ENCODE assay signal across 9 mouse cellular contexts in the genomic region with DNA sequence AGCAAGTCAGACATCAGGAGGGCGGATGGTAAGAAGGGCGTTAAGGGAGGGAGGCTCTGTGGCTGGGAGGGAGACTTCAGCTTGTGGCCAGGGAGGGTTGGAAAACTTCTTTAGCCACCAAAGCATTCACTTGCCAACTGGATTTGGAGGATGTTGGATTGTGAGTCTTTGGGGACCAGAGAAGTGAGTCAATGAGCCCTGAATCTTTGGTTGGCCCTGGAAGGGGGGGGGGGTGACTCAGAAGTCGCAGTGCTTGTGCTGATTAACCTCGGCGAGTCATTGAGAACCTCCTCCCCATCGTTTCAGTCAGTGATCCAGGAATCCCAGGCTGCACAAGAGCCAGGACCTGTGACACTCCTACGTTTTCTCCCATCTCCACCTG. TPM values are rescaled to one million over a fixed set of nuclear protein-coding genes. Genes with fewer than 3 reads are reported as not detected.
DNase-seq lines count a peak whose midpoint lies in the region; ATAC-seq and TF ChIP-seq lines count a peak whose summit lies in the region.
"Had no signal": no experiment of that assay in that cellular context is flagged by ENCODE, and none has a peak within 500 bp of the region (broad histone marks: within the 10 kb centered on the region; RNA-seq: fewer than 3 reads in every experiment).

No protein-coding gene starts in this region.

- TF ChIP-seq CTCF in stomach, postnatal 0 days (IDR thresholded peaks at IDR 0.05; ENCODE audit: low read depth), result no peak

- no peak for TF ChIP-seq EP300 in stomach, postnatal 0 days (optimal IDR thresholded peaks at IDR 0.05)

- H3K4me2 ChIP-seq in limb, embryonic 13.5 days (replicated peaks), result peak overlapping the region; percentile 86
- peak overlapping the region; percentile 95 for H3K4me2 ChIP-seq in stomach, postnatal 0 days (replicated peaks; ENCODE audit: low read depth)

- WGBS in limb, embryonic 13.5 days, result 6% methylated on average over 7 of the region's 7 CpGs
- 11% methylated on average over 7 of the region's 7 CpGs for WGBS in stomach, postnatal 0 days

- H3K9me3 ChIP-seq in erythroblast, embryonic 14.5 days (ENCODE audit: control insufficient read depth, low read length), result no peaks in the 10 kb centered on the region
- no peaks in the 10 kb centered on the region for H3K9me3 ChIP-seq in limb, embryonic 13.5 days
- no peaks in the 10 kb centered on the region for H3K9me3 ChIP-seq in stomach, postnatal 0 days (ENCODE audit: control insufficient read depth, low read length)

- no peak overlapping the region for H3K27ac ChIP-seq in limb, embryonic 13.5 days
- no peak overlapping the region for H3K27ac ChIP-seq in stomach, postnatal 0 days (replicated peaks)

- H3K4me3 ChIP-seq in erythroblast, embryonic 14.5 days (replicated peaks), result peak overlapping the region; percentile 65
- H3K4me3 ChIP-seq in limb, embryonic 13.5 days, result peak overlapping the region; percentile 87
- H3K4me3 ChIP-seq in stomach, postnatal 0 days (ENCODE audit: low read depth, low read length), result peak overlapping the region; percentile 75

- H3K36me3 ChIP-seq in erythroblast, embryonic 14.5 days (ENCODE audit: control insufficient read depth), result no peaks in the 10 kb centered on the region
- H3K36me3 ChIP-seq in limb, embryonic 13.5 days, result no peaks in the 10 kb centered on the region
- no peaks in the 10 kb centered on the region for H3K36me3 ChIP-seq in stomach, postnatal 0 days (ENCODE audit: control insufficient read depth, insufficient read depth, low read length)

- no peak for ATAC-seq in erythroblast, adult 5-6 weeks (replicated peaks; ENCODE audit: low FRiP score, poor library complexity, severe bottlenecking)
- ATAC-seq in limb, embryonic 13.5 days (ENCODE audit: low FRiP score, low read depth), result no peak
- no peak for ATAC-seq in stomach, postnatal 0 days (ENCODE audit: low FRiP score, low TSS enrichment)

- peak overlapping the region; percentile 87 for H3K9ac ChIP-seq in limb, embryonic 13.5 days
- no peak overlapping the region for H3K9ac ChIP-seq in stomach, postnatal 0 days (ENCODE audit: low read length)

- peaks cover 50% of the 10 kb centered on the region for H3K27me3 ChIP-seq in erythroblast, embryonic 14.5 days (ENCODE audit: control insufficient read depth)
- peaks cover 21% of the 10 kb centered on the region for H3K27me3 ChIP-seq in limb, embryonic 13.5 days
- H3K27me3 ChIP-seq in stomach, postnatal 0 days (ENCODE audit: control insufficient read depth, insufficient read depth, low read length), result no peaks in the 10 kb centered on the region

- peaks cover 20% of the 10 kb centered on the region for H3K4me1 ChIP-seq in erythroblast, embryonic 14.5 days (ENCODE audit: control insufficient read depth)
- peaks cover 29% of the 10 kb centered on the region for H3K4me1 ChIP-seq in limb, embryonic 13.5 days
- no peaks in the 10 kb centered on the region for H3K4me1 ChIP-seq in stomach, postnatal 0 days (replicated peaks; ENCODE audit: control insufficient read depth, insufficient read depth)

- peak; percentile 4 for DNase-seq in ES-CJ7 (ENCODE audit: low read depth, low spot score)
- DNase-seq in heart, adult 18-20 months, result peak; percentile 39 to 65
- DNase-seq in stomach, postnatal 0 days (ENCODE audit: low spot score), result no peak
- no peak for DNase-seq in urinary bladder, adult 18-20 months (ENCODE audit: low spot score in 2 of 2)
- no peak for DNase-seq in right cerebral cortex, postnatal 36 days (ENCODE audit: low spot score in 2 of 2)

RNA-seq across cellular contexts. Expression of gene Xylt1, which starts 0.8 kb away (rescaled TPM):
- 0.01 TPM in 1 of 2 replicates, not detected in the other for polyA plus RNA-seq in erythroblast, embryonic 14.5 days (2012)
- 4.8 and 5.0 TPM in 2 replicates for total RNA-seq in erythroblast, adult 5-6 weeks (2015; ENCODE audit: low replicate concordance)
- 3.0 and 3.6 TPM in 2 replicates for total RNA-seq in erythroblast, adult 5-6 weeks (2017; ENCODE audit: low replicate concordance)
- 1 to 10 TPM; 1.8 to 2.4 TPM for total RNA-seq in heart, adult 18-20 months (2021)
- 1.9 and 2.7 TPM in 2 replicates for polyA plus RNA-seq in limb, embryonic 13.5 days (2015; fragmentation: Nextera tagmentation; extraction: Ambion mirVana)
- 0.36 TPM in 2 replicates for polyA plus RNA-seq in stomach, postnatal 0 days (2015; fragmentation: Nextera tagmentation; extraction: Ambion mirVana)
- polyA plus RNA-seq: C2C12 had no signal

Comparison
In these comparisons a context has a peak if more than half of its experiments do, and no peak if none do; other contexts are left out.
1. DNase-seq: peak in ES-CJ7 (single experiment) and heart, adult 18-20 months (2 of 2); none in stomach, postnatal 0 days (single experiment), urinary bladder, adult 18-20 months (0 of 2) and right cerebral cortex, postnatal 36 days (0 of 2).
2. Peak in every context shown above with its lines, with median percentiles within 50 percentile points of each other: H3K4me3 ChIP-seq.